Mouse (Mus musculus) naive thymus-derived CD4-positive, alpha-beta T cell, adult 5 months (primary cell): ENCODE data around the gene Pafah2. TPM values are rescaled to one million over a fixed set of nuclear protein-coding genes. Genes with fewer than 3 reads are reported as not detected.

Experiments
- polyA plus RNA-seq: library from polyadenylated mRNA; unstranded; fragments of 100-300 nt; shearing (Covaris generic); gene quantifications from one replicate; pipeline ENCODE4 v1.2.1, GENCODE M21; 2017

Gene Pafah2
- 1.9 TPM for polyA plus RNA-seq

GRCm38 (mm10) chr4:134395977-134396825 lies at the start of gene Pafah2:
Pafah2 (plus strand) TSS chr4:134396320.

DNA sequence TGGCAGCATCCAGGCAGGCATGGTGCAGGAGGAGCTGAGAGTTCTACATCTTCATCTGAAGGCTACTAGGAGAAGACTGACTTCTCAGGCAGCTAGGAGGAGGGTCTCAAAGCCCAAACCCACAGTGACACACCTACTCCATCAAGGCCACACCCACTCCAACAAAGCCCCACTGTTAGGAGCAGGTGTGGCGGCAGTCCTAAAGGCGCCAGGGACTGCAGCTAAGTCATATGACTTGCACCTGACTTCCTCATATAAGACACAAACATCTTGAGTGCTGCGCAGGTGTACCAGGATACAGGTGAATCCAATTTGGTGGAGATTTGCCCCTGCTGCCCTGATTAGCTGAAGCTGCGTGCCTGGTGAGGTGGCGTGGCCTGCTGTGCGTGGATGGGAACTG lies 12.4 kb upstream of the Pafah2 start, which contains the start of gene Extl1:
Gene Extl1 (minus strand): TSS at position 101 of the 400 bp plus-strand sequence.

GRCm38 (mm10) chr4:134468215-134468575 lies 72.1 kb downstream of the Pafah2 start, which contains the start of gene Stmn1:
Stmn1 (plus strand) TSS chr4:134468320.

Other genes starting within 250 kb of the Pafah2 start
- 31.3 TPM for gene Cep85, start 209.2 kb upstream of the Pafah2 start, polyA plus RNA-seq
- gene Gm7534, start 193.3 kb upstream of the Pafah2 start, polyA plus RNA-seq: not detected
- gene Catsper4, start 168.9 kb upstream of the Pafah2 start, polyA plus RNA-seq: not detected
- gene Cnksr1, start 157.9 kb upstream of the Pafah2 start, polyA plus RNA-seq: not detected
- 1.6 TPM for gene E130218I03Rik, start 152.7 kb upstream of the Pafah2 start, polyA plus RNA-seq
- gene Zfp593, start 150.7 kb upstream of the Pafah2 start, polyA plus RNA-seq: 24.3 TPM
- gene Gm30191, start 149.4 kb upstream of the Pafah2 start, polyA plus RNA-seq: not detected
- gene Grrp1, start 142.2 kb upstream of the Pafah2 start, polyA plus RNA-seq: not detected
- 11.5 TPM for gene Pdik1l, start 108.4 kb upstream of the Pafah2 start, polyA plus RNA-seq
- gene Trim63, start 81.2 kb upstream of the Pafah2 start, polyA plus RNA-seq: not detected
- gene Slc30a2, start 53.1 kb upstream of the Pafah2 start, polyA plus RNA-seq: not detected
- gene Extl1, start 12.5 kb upstream of the Pafah2 start, polyA plus RNA-seq: not detected
- gene Stmn1, start 72.0 kb downstream of the Pafah2 start, polyA plus RNA-seq: 91.3 TPM
- 9.7 TPM for gene Paqr7, start 100.4 kb downstream of the Pafah2 start, polyA plus RNA-seq
- not detected for gene Aunip, start 114.7 kb downstream of the Pafah2 start, polyA plus RNA-seq
- 104 TPM for gene Mtfr1l, start 139.1 kb downstream of the Pafah2 start, polyA plus RNA-seq
- gene Selenon, start 155.8 kb downstream of the Pafah2 start, polyA plus RNA-seq: 13.6 TPM